Mouse (Mus musculus): ENCODE data around the gene Aqp1.

DNA sequence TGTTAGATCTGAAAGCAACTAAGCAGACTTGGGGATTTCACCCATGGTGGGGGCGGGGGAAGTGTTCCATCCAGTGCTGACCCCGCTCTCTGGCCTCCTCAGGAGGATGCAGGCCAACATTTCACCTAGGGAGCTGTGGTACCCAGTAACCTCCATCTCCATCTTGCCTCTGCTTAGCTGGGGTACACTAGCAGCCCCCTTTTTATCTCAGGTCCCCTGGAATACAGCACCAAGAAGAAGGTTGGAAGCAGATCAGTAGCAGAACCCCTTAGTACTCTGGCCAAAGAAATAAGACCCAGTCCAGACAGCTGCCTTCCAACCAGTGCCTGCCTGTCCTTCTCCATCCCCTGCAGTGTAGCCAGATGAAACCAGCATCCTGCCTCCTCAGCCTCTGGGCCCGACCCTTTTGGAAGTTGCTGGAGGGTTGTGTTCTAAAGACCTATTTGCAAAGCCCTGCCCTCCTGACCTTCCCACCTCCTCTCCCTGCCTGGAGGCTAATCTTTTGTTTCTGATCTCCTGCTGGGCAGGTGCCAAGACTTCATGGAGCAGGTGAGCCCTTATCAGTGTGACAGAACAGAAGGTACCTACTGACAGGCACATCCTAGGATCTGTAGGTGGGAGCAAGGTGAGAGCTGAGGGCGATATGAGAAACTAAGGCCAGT lies 18.4 kb downstream of the Aqp1 start:
- no peak for TF ChIP-seq POLR2A (IDR thresholded peaks at IDR 0.05; ENCODE audit: borderline replicate concordance, extremely low read depth, low read depth, low read length)
- TF ChIP-seq CTCF (IDR thresholded peaks at IDR 0.05; ENCODE audit: insufficient read depth, low read length) = no peak

Measured in lung, adult 2 months (tissue).